Mouse (Mus musculus): ENCODE data around the gene Mymk.

GRCm38 (mm10) chr2:27120241-27120641 lies 48.3 kb upstream of the Mymk start:
- no peak for TF ChIP-seq POLR2A (IDR thresholded peaks at IDR 0.05; ENCODE audit: control insufficient read depth, extremely low read depth, insufficient read depth, low read length, poor library complexity)
- no peak for TF ChIP-seq CTCF (IDR thresholded peaks at IDR 0.05; ENCODE audit: borderline replicate concordance, control insufficient read depth, extremely low read depth, insufficient read depth, low read length, poor library complexity)
